Mouse (Mus musculus) liver, embryonic 11.5 days (tissue): ENCODE results near the gene C1qtnf4. TPM values are rescaled to one million over a fixed set of nuclear protein-coding genes. Genes with fewer than 3 reads are reported as not detected.

ENCODE experiments used
- ATAC-seq: fragments of 200-750 bp; cut with Nextera tagmentation; replicated peaks from 2 replicates; pipeline ENCODE4 v1.8.0; 2017; ENCODE audit warnings: moderate number of reproducible peaks, mild to moderate bottlenecking, moderate TSS enrichment, moderate library complexity; ENCODE audit not compliant: low FRiP score
- DNase-seq: peaks from one replicate; pipeline ENCODE4 v3.0.0-alpha.2; 2017; ENCODE audit warnings: low spot score
- H3K27ac ChIP-seq: fragments of 300-500 bp; sonication (generic); 2 replicates; pipeline ENCODE4 v1.5.1; 2014; ENCODE audit warnings: mild to moderate bottlenecking, low read depth, low read length, control low read depth
- H3K27me3 ChIP-seq: fragments of 300-500 bp; sonication (generic); replicated peaks from 2 replicates; pipeline ENCODE4 v1.6.1; 2014; ENCODE audit warnings: low read length, mixed read lengths; ENCODE audit not compliant: control insufficient read depth, insufficient read depth
- H3K36me3 ChIP-seq: fragments of 300-500 bp; sonication (generic); 2 replicates; pipeline ENCODE4 v1.6.1; 2014; ENCODE audit warnings: mild to moderate bottlenecking, low read length, moderate library complexity, mixed read lengths; ENCODE audit not compliant: control insufficient read depth, insufficient read depth
- H3K4me1 ChIP-seq: fragments of 300-500 bp; sonication (generic); replicated peaks from 2 replicates; pipeline ENCODE4 v1.6.1; 2014; ENCODE audit warnings: low read length, mixed read lengths; ENCODE audit not compliant: control insufficient read depth, insufficient read depth
- H3K4me2 ChIP-seq: fragments of 300-500 bp; sonication (generic); 2 replicates; pipeline ENCODE4 v1.6.1; 2014; ENCODE audit warnings: mild to moderate bottlenecking, control low read depth, moderate library complexity
- H3K4me3 ChIP-seq: fragments of 300-500 bp; sonication (generic); 2 replicates; pipeline ENCODE4 v1.5.1; 2014; ENCODE audit warnings: low read depth, low read length, control low read depth
- H3K9ac ChIP-seq: fragments of 300-500 bp; sonication (generic); 2 replicates; pipeline ENCODE4 v1.6.1; 2014; ENCODE audit warnings: low read depth, low read length, control low read depth
- H3K9me3 ChIP-seq: fragments of 300-500 bp; sonication (generic); 2 replicates; pipeline ENCODE4 v1.6.1; 2016; ENCODE audit warnings: low read length, inconsistent platforms, mixed read lengths; ENCODE audit not compliant: control insufficient read depth
- WGBS: fragments of 180-500 bp; shearing (Covaris S2); extraction: QIAGEN DNeasy Blood & Tissue Kit; methylation state at CpG from one replicate; pipeline ENCODE4 v1.1.7; 2014; 5-methylcytosine and 5-hydroxymethylcytosine counted together
- polyA plus RNA-seq: library from polyadenylated mRNA; unstranded; fragments of >200 nt; fragmentation: Nextera tagmentation; extraction: Ambion mirVana; gene quantifications from 2 replicates; pipeline ENCODE4 v1.2.1, GENCODE M21; 2014

C1qtnf4 gene
- polyA plus RNA-seq, 1 experiment from 2014 or later: 6.9 TPM

- Histone ChIP-seq H3K36me3 (no peaks in the 10 kb centered on the region), H3K27me3 (no peaks in the 10 kb centered on the region), H3K9me3 (no peaks in the 10 kb centered on the region), H3K9ac (no peak overlapping the region), H3K4me2 (peak overlapping the region; percentile 37), H3K4me3 (no peak overlapping the region), H3K27ac (peak overlapping the region; percentile 62; the same call in 1 of the 2 replicates), H3K4me1 (no peaks in the 10 kb centered on the region)
- peak; percentile 66 for ATAC-seq
- DNase-seq: no peak
- WGBS: 62% methylated on average over 8 of the region's 8 CpGs
Observed at GRCm38 (mm10) chr2:90931829-90932228, 46.2 kb downstream of the C1qtnf4 start.

GRCm38 (mm10) chr2:90932273-90932672 is 46.6 kb downstream of the C1qtnf4 start:
- no peak overlapping the region for H3K4me3 ChIP-seq
- H3K9ac ChIP-seq: no peak overlapping the region
- H3K4me1 ChIP-seq: no peaks in the 10 kb centered on the region
- no peaks in the 10 kb centered on the region for H3K9me3 ChIP-seq
- DNase-seq (no peak), ATAC-seq (no peak)
- WGBS: 54% methylated on average over 2 of the region's 2 CpGs
- peak overlapping the region; percentile 66 for H3K27ac ChIP-seq
- peak overlapping the region; percentile 37 for H3K4me2 ChIP-seq
- H3K27me3 ChIP-seq: no peaks in the 10 kb centered on the region
- H3K36me3 ChIP-seq: no peaks in the 10 kb centered on the region

- H3K4me1 ChIP-seq: peaks cover 18% of the 10 kb centered on the region
- no peak for ATAC-seq
- H3K4me3 ChIP-seq: no peak overlapping the region
- no peaks in the 10 kb centered on the region for H3K9me3 ChIP-seq
- no peak overlapping the region for H3K27ac ChIP-seq
- 62% methylated on average over 3 of the region's 3 CpGs for WGBS
- H3K9ac ChIP-seq: no peak overlapping the region
- no peaks in the 10 kb centered on the region for H3K27me3 ChIP-seq
- no peak overlapping the region for H3K4me2 ChIP-seq
- DNase-seq: no peak
- H3K36me3 ChIP-seq: no peaks in the 10 kb centered on the region
Observed at GRCm38 (mm10) chr2:90938362-90938761, 52.7 kb downstream of the C1qtnf4 start.

- Histone ChIP-seq H3K36me3 (no peaks in the 10 kb centered on the region), H3K4me1 (peaks cover 18% of the 10 kb centered on the region), H3K4me2 (peak overlapping the region; percentile 68), H3K27me3 (no peaks in the 10 kb centered on the region), H3K9me3 (no peaks in the 10 kb centered on the region), H3K9ac (peak overlapping the region; percentile 97), H3K4me3 (peak overlapping the region; percentile 98), H3K27ac (peak overlapping the region; percentile 90; the same call in 1 of the 2 replicates)
- ATAC-seq: 0 out of 2 replicates have a peak, but pooled peaks have one; percentile 9
- no peak for DNase-seq
- 48% methylated on average over 8 of the region's 8 CpGs for WGBS
Observed at GRCm38 (mm10) chr2:90939750-90940149, 54.1 kb downstream of the C1qtnf4 start.

Other genes with a start within 250 kb of the C1qtnf4 start
- gene Nup160, start 208.6 kb upstream of the C1qtnf4 start, polyA plus RNA-seq: 83.8 and 88.0 TPM in 2 replicates
- gene Fnbp4, start 140.5 kb upstream of the C1qtnf4 start, polyA plus RNA-seq: 94.5 and 102 TPM in 2 replicates
- 0.18 and 0.23 TPM in 2 replicates for gene Agbl2, start 103.1 kb upstream of the C1qtnf4 start, polyA plus RNA-seq
- 218 and 231 TPM in 2 replicates for gene Mtch2, start 38.7 kb upstream of the C1qtnf4 start, polyA plus RNA-seq
- 32.6 and 34.4 TPM in 2 replicates for gene Kbtbd4, start 18.9 kb downstream of the C1qtnf4 start, polyA plus RNA-seq
- gene Ndufs3, start 19.0 kb downstream of the C1qtnf4 start, polyA plus RNA-seq: 223 and 236 TPM in 2 replicates
- gene Celf1, start 54.5 kb downstream of the C1qtnf4 start, polyA plus RNA-seq: 78.1 and 90.5 TPM in 2 replicates
- 1.4 and 2.0 TPM in 2 replicates for gene Rapsn, start 149.8 kb downstream of the C1qtnf4 start, polyA plus RNA-seq
- gene Psmc3, start 168.1 kb downstream of the C1qtnf4 start, polyA plus RNA-seq: 324 and 347 TPM in 2 replicates
- 19.6 and 20.0 TPM in 2 replicates for gene Slc39a13, start 184.6 kb downstream of the C1qtnf4 start, polyA plus RNA-seq
- 19.5 and 22.7 TPM in 2 replicates for gene Spi1, start 196.5 kb downstream of the C1qtnf4 start, polyA plus RNA-seq
- 1.2 and 5.0 TPM in 2 replicates for gene Mybpc3, start 232.3 kb downstream of the C1qtnf4 start, polyA plus RNA-seq